Mouse (Mus musculus) frontal cortex, adult (tissue): ENCODE data around the gene Krtap1-3.
A peak's percentile ranks its signal among the peaks of the same experiment; 100 is the strongest.
"Not testable (repeated sequence)": the region's sequence is repeated elsewhere in the genome, so short reads cannot be mapped to it uniquely, and the experiment has no call there.

Experiments used
- ATAC-seq: cut with Nextera tagmentation; 2 replicates; pipeline ENCODE4 v1.9.2; 2017; ENCODE audit warnings: mild to moderate bottlenecking, moderate library complexity, mixed read lengths; ENCODE audit not compliant: low TSS enrichment

Krtap1-3 gene

GRCm38 (mm10) chr11:99590981-99591380, at the start of gene Krtap1-3:
TSS of gene Krtap1-3 (minus strand) at chr11:99591339.
- ATAC-seq = no peak

- ATAC-seq = no peak
Observed at GRCm38 (mm10) chr11:99640926-99641325, 49.8 kb upstream of the Krtap1-3 start.

GRCm38 (mm10) chr11:99637086-99637485, 45.9 kb upstream of the Krtap1-3 start:
- ATAC-seq = peak; percentile 78

GRCm38 (mm10) chr11:99634653-99635134, 43.6 kb upstream of the Krtap1-3 start, which contains the start of gene Krtap4-2:
TSS of gene Krtap4-2 (minus strand) at chr11:99635084.
- ATAC-seq = no peak

DNA sequence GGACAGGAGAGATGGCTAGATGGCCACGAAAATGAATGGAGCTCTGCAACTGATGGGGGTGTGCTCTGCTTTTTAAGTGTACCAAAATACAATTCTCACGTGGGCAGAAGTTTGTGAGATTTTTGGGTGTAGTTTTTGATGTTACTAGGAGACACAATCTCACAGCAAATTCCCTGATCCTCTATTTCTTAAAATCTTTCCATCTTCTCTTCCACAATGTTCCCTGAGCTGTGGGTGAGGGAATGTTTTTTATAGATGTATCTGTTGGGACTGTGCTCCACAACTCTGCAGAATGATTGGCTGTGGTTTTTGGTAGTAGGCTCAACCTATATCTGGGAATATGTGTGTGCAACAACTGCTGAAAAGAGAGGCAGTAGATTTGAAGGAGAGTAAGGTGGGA, 42.2 kb upstream of the Krtap1-3 start:
- peak; percentile 92 for ATAC-seq

DNA sequence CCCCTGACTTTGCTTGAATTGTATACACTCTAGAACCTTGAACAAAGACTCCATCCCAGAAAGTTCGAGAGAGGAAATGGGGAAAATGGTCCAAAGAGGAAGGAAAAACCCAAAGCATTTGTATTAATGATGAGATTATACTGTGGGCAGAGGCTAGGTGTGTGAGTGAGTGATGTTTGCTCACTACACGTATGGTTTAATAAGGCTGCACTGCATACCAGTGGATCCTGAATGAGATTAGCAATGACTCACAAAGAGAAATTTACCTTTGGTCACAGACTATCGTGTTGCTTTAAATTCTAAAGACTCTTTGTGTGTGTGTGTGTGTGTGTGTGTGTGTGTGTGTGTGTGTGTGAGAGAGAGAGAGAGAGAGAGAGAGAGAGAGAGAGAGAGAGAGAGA, 39.8 kb upstream of the Krtap1-3 start:
- ATAC-seq = no peak

- no peak for ATAC-seq
Observed at GRCm38 (mm10) chr11:99628138-99628537, 37.0 kb upstream of the Krtap1-3 start, which contains the start of gene Krtap4-1. TSS of gene Krtap4-1 (minus strand) at chr11:99628238.

- ATAC-seq = no peak
Observed at GRCm38 (mm10) chr11:99620335-99620734, 29.2 kb upstream of the Krtap1-3 start, which contains the start of gene Gm11562. TSS of gene Gm11562 (minus strand) at chr11:99620435.

GRCm38 (mm10) chr11:99614796-99615363, 23.7 kb upstream of the Krtap1-3 start, which contains the start of gene Krtap2-4:
TSS of gene Krtap2-4 (minus strand) at chr11:99614846.
- ATAC-seq = no peak

- not testable (repeated sequence) for ATAC-seq
Observed at GRCm38 (mm10) chr11:99610089-99610488, 18.9 kb upstream of the Krtap1-3 start, which contains the start of gene Gm11937. TSS of gene Gm11937 (minus strand) at chr11:99610189.

GRCm38 (mm10) chr11:99609126-99609525, 18.0 kb upstream of the Krtap1-3 start:
- peak; percentile 79; the same call in 1 of the 2 replicates for ATAC-seq

DNA sequence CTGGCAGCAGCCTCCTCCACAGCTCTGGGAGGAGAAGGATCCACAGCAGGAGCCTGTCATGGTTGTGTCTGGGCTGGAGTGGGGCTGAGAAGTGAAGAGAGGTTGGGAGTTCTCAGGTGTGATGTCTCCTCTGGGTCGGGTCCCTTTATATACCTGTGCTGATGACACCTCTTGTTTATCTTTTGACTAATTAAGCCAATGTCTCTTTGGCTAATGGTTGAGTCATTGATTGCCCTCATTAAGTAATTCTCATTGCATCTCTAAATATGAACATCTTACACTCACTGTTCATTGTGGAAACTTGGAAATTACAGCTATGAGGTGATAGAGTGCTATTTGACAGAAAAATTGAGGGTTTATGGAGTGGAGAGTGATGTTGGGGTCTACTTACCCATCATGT, 12.1 kb upstream of the Krtap1-3 start, which contains the start of gene Gm11938:
Gene Gm11938, minus strand, starts transcription at position 101 of the 400 bp plus-strand sequence.
- ATAC-seq = not testable (repeated sequence)

DNA sequence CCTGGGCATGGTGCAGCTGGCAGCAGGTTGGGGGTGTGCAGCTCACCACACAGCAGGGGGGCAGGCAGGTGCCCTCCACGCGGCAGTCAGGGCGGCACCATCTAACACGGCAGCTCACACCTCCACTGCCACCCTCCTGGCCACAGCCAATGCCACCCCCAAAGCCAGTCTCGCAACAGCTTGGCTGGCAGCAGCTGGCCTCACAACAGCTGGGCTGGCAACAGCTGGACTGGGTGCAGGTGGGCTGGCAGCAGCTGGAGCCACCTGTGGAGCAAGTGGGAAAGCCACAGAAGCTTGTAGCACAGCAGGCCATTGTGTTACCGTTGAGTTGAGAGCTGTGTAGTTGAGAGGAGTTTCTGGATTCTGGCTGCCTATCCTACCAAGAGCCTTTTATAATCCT, 6.6 kb upstream of the Krtap1-3 start, which contains the start of gene Krtap9-3:
Gene Krtap9-3, minus strand, starts transcription at position 364 of the 400 bp plus-strand sequence.
- not testable (repeated sequence) for ATAC-seq

DNA sequence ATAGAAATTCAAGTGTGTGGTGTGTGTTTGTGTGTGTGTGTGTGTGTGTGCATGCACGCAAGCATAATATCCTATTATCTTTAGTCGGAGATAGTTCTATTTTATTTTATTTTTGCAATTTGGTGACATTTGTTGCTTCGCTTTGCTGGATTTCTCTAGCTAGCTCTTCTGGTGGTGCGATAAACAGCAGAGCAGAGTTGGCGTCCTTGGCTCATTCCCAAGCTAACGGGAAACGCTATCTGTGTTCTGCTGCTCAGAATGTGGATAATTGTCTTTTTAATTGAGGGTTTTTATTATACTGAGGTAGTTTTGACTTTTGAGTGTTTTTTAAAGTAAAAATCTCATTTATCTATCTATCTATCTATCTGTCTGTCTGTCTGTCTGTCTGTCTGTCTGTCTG, 6.0 kb downstream of the Krtap1-3 start:
- no peak for ATAC-seq

DNA sequence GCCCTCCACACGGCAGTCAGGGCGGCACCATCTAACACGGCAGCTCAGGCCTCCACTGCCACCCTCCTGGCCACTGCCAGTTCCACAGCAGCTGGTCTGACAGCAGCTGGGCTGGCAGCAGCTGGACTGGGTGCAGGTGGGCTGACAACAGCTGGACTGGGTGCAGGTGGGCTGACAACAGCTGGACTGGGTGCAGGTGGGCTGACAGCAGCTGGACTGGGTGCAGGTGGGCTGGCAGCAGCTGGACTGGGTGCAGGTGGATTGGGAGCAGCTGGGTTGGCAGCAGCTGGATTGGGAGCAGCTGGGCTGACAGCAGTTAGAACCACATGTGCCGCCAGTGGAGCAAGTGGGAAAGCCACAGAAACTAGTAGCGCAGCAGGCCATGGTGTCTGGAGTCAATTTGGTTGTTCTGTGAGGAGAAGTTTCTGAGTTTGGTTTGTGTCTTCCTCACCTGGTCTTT, 7.9 kb downstream of the Krtap1-3 start, which contains the start of gene Krtap1-4:
Gene Krtap1-4, minus strand, starts transcription at position 410 of the 460 bp plus-strand sequence.
- ATAC-seq = no peak

DNA sequence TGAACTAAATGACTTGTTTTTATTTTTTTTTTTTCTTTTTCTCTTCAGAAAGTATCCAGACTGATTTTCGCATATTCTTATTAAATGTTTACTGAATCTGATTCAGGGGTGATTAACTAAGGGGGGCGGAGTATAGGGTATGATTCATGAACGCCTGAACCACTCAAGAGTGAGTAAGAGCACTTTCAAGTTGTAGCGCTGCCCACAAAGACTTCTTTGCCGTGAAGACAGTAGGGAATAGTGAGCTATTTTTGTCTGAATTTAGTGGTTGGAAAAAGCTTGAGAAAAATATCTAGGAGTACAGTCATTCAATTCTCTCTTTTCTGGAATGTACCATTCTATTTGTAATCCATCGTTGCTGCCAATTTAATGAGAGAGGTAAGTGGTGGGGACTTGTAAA, 9.6 kb downstream of the Krtap1-3 start:
- peak; percentile 52; the same call in 1 of the 2 replicates for ATAC-seq

GRCm38 (mm10) chr11:99581051-99581450, 10.1 kb downstream of the Krtap1-3 start:
- no peak for ATAC-seq

DNA sequence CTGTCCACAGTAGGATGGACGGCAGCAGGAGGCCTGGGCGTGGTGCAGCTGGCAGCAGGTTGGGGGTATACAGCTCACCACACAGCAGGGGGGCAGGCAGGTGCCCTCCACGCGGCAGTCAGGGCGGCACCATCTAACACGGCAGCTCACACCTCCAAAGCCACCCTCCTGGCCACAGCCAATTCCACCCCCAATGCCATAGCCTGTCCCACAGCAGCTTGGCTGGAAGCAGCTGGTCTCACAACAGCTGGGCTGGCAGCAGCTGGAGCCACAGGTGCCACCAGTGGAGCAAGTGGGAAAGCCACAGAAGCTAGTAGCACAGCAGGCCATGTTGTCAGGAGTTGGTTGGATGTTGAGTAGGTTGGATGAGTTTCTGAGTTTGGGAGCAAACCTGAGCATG, 10.5 kb downstream of the Krtap1-3 start, which contains the start of gene Krtap1-5:
Gene Krtap1-5, minus strand, starts transcription at position 381 of the 400 bp plus-strand sequence.
- no peak for ATAC-seq

GRCm38 (mm10) chr11:99574106-99574505, 17.0 kb downstream of the Krtap1-3 start:
- peak; percentile 70; the same call in 1 of the 2 replicates for ATAC-seq

- peak; percentile 97 for ATAC-seq
Observed at GRCm38 (mm10) chr11:99573164-99573563, 18.0 kb downstream of the Krtap1-3 start.

- no peak for ATAC-seq
Observed at GRCm38 (mm10) chr11:99566530-99566929, 24.6 kb downstream of the Krtap1-3 start, which contains the start of gene Krtap3-1. TSS of gene Krtap3-1 (minus strand) at chr11:99566630.

DNA sequence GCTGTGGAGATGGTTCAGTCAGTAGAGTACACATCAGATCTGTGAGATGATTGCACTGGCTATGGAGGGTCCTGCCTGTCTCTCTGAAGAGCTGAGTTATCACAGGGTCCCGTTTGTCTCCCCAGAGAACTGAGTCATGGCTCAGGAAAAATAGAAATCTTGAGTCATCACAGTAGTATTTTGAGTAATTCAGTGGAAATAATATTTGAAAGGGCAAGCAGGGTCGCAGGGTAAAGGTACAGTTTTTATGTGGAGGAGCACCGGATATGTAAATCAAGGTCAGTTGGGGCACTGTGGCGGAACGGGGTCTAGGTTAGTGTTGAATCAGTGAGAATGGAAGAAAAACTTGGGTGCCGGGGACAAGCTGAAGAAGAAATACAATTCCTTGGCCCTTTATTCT, 28.6 kb downstream of the Krtap1-3 start:
- no peak for ATAC-seq

DNA sequence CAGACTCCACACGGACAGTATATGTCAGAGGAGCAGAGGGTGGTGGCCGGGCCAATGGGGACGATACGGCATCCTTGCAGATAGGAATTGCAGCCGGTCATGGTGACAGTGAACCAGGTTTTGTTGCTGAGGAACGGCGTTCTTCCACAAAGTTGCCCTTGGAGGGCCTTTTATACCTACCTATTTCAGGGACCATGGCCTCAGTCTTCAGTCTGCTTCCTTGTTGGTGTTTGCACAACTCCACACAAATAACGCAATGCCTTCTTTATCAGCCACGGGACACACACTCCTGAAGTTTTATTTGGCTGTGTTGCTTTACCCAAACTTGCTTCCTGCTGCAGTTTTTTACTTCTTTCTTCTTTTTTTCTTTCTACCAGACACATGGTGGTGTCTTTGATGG, 31.8 kb downstream of the Krtap1-3 start, which contains the start of gene Gm11939:
Gene Gm11939, minus strand, starts transcription at position 101 of the 400 bp plus-strand sequence.
- no peak for ATAC-seq
